Mouse (Mus musculus) kidney, adult 2 months (tissue): ENCODE results near the gene Cenpn.

ENCODE experiments used
- CTCF ChIP-seq: fragments of 200-500 bp; conservative IDR thresholded peaks from 2 replicates; pipeline ENCODE4 v1.5.1; 2011; ENCODE audit warnings: low read depth, mild to moderate bottlenecking, control low read depth, low read length, moderate library complexity, mixed read lengths; ENCODE audit not compliant: insufficient read depth, insufficient read length
- POLR2A ChIP-seq: fragments of 200-500 bp; IDR thresholded peaks from one replicate; pipeline ENCODE4 v1.6.1; 2011; ENCODE audit warnings: low read depth, low read length, control low read depth

DNA sequence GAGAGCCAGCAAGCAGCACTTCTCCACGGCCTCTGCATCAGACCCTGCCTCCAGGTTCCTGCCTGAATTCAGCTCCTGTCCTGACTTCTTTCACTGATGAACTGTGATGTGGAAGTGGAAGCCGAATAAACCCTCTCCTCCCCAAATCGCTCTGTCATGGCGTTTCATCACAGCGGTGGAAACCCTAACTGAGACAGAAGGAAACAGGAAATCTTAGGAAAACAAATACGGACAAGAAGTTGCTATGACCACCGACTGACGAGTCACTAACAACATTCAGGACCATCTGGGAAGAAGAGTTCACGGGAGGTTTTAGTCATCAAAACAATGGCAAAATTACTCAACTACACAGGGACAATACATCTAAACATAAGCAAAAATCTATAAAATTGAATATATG, 28.9 kb upstream of the Cenpn start:
- TF ChIP-seq POLR2A = no peak
- TF ChIP-seq CTCF = no peak
